ENCODE assay signal across 8 mouse cellular contexts in the genomic region with DNA sequence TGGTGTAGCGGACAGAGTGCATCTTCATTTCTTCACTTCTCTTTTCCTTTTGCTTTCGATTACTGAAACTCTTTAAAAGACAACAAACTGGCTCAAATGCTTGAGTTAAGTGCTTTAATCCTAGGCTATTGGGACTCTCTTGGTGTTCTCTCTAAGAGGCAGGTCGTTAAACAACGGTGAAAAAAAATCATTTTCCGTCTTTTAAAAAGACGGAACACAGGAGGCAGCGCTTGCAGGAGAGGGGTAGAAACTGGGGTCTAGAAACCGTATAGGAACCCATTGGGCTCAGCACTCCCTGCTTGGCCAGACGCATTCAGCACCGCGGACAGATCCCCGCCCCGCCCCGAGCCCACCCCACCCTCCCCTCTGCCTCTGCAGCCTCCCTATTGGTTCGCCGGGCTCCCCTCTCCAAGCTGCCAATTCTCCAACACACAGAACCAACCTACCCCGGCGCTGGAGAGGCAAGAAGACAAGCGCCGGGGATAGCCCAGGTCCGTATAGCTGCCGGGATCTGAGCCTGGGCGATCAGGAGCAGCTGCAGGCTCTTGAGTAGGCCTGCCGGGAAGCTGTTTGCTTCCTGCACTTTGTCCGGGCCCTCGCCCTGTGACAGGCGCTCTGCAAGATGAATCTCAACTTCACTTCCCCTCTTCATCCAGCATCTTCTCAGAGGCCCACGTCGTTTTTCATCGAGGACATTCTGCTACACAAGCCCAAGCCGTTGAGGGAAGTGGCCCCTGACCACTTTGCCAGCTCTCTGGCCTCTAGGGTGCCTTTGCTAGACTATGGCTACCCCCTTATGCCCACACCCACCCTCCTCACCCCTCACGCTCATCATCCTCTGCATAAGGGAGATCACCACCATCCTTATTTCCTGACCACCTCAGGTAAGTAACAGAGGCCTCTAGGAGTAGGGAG. TPM values are rescaled to one million over a fixed set of nuclear protein-coding genes. Genes with fewer than 3 reads are reported as not detected.
DNase-seq lines count a peak whose midpoint lies in the region; ATAC-seq and TF ChIP-seq lines count a peak whose summit lies in the region.

TSS of gene Bsx (plus strand) at position 572 of the 915 bp plus-strand sequence.

- no peak within 1 kb of the TSS for H3K27ac ChIP-seq in kidney, adult 2 months (ENCODE audit: insufficient read depth, low read depth, low read length)
- H3K27ac ChIP-seq in stomach, embryonic 16.5 days (ENCODE audit: low read length), result no peak within 1 kb of the TSS

- no peaks in the 10 kb centered on the region for H3K36me3 ChIP-seq in kidney, adult 2 months (ENCODE audit: control insufficient read depth, insufficient read depth, low read length)
- no peaks in the 10 kb centered on the region for H3K36me3 ChIP-seq in stomach, embryonic 16.5 days (ENCODE audit: control insufficient read depth, insufficient read depth, low read length)

- peak; percentile 77 for ATAC-seq in stomach, embryonic 16.5 days (ENCODE audit: insufficient read depth, low FRiP score)

- no peaks in the 10 kb centered on the region for H3K4me1 ChIP-seq in kidney, adult 2 months (ENCODE audit: control insufficient read depth, insufficient read depth, low read length)
- 0 out of 2 replicates have a peak, but pooled peaks cover 5% of the 10 kb centered on the region for H3K4me1 ChIP-seq in stomach, embryonic 16.5 days (ENCODE audit: control insufficient read depth, insufficient read depth, low read length)

- H3K4me2 ChIP-seq in stomach, embryonic 16.5 days (ENCODE audit: low read depth, low read length), result peak within 1 kb of the TSS; percentile 42

- no peaks in the 10 kb centered on the region for H3K9me3 ChIP-seq in stomach, embryonic 16.5 days (replicated peaks; ENCODE audit: control insufficient read depth, low read length)

- intact Hi-C loops in gastrocnemius, postnatal 14 days (cut with DNase I; ENCODE audit: low total_unique reads), result no loop called here
- intact Hi-C loops in left cerebral cortex, postnatal 14 days (cut with DNase I), result no loop called here

- WGBS in kidney, adult 2 months, result 4% methylated on average over 32 of the region's 32 CpGs
- 4% methylated on average over 32 of the region's 32 CpGs for WGBS in stomach, embryonic 16.5 days

- TF ChIP-seq CTCF in kidney, adult 2 months (conservative IDR thresholded peaks at IDR 0.05; ENCODE audit: insufficient read depth, insufficient read length, low read depth, low read length), result no peak

- H3K4me3 ChIP-seq in kidney, adult 2 months (ENCODE audit: insufficient read depth, low read depth, low read length), result no peak within 1 kb of the TSS
- peak within 1 kb of the TSS; percentile 29 for H3K4me3 ChIP-seq in stomach, embryonic 16.5 days (replicated peaks; ENCODE audit: low read length)

- peak; percentile 66 for DNase-seq in gastrocnemius, postnatal 10 days
- no peak for DNase-seq in gastrocnemius, adult 8-10 months (ENCODE audit: low spot score in 2 of 2)
- DNase-seq in adrenal gland, postnatal 14 days, result peak; percentile 85
- peak; percentile 62 for DNase-seq in gastrocnemius, postnatal 14 days
- peak; percentile 1 for DNase-seq in kidney, adult 2 months
- peak; percentile 5 for DNase-seq in lung, postnatal 36 days
- no peak for DNase-seq in left cerebral cortex, postnatal 14 days (ENCODE audit: low spot score in 2 of 2)

- H3K27me3 ChIP-seq in kidney, adult 2 months (replicated peaks; ENCODE audit: control insufficient read depth, insufficient read depth, low read length), result peaks cover 3% of the 10 kb centered on the region; the same call in 1 of the 2 replicates
- H3K27me3 ChIP-seq in stomach, embryonic 16.5 days (ENCODE audit: control insufficient read depth, insufficient read depth, low read length), result peaks cover 89% of the 10 kb centered on the region

- no peak within 1 kb of the TSS for H3K9ac ChIP-seq in stomach, embryonic 16.5 days (ENCODE audit: low read length)

- no peak for TF ChIP-seq POLR2A in kidney, adult 2 months (IDR thresholded peaks at IDR 0.05; ENCODE audit: low read depth, low read length)

RNA-seq across cellular contexts. Expression of gene Bsx, which starts in this region (rescaled TPM):
- total RNA-seq in gastrocnemius, postnatal 10 days (2021), result not detected
- total RNA-seq in gastrocnemius, adult 8-10 months (2022), result not detected
- total RNA-seq in adrenal gland, postnatal 14 days (2021), result not detected in 2 replicates
- total RNA-seq in gastrocnemius, postnatal 14 days (2021), result not detected
- polyA plus RNA-seq in kidney, adult 2 months (2012; rRNA removed), result not detected in 2 replicates
- polyA plus RNA-seq in stomach, embryonic 16.5 days (2015; fragmentation: Nextera tagmentation; extraction: Ambion mirVana), result not detected in 2 replicates
- not detected for total RNA-seq in left cerebral cortex, postnatal 14 days (2021)

Comparison
In these comparisons a context has a peak if more than half of its experiments do, and no peak if none do; other contexts are left out.
1. Peak in DNase-seq in gastrocnemius, postnatal 10 days; RNA of the gene not detected or under 1 TPM.
2. Peak in DNase-seq in adrenal gland, postnatal 14 days; RNA of the gene not detected or under 1 TPM.
3. Peak in DNase-seq in gastrocnemius, postnatal 14 days; RNA of the gene not detected or under 1 TPM.
4. Peak in DNase-seq in kidney, adult 2 months; RNA of the gene not detected or under 1 TPM.
5. Peak in ATAC-seq, H3K4me3 ChIP-seq and H3K4me2 ChIP-seq in stomach, embryonic 16.5 days; RNA of the gene not detected or under 1 TPM.